Mouse (Mus musculus) naive thymus-derived CD4-positive, alpha-beta T cell, adult 2 months (primary cell): ENCODE data around the gene Sema4b.

Experiments
- DNase-seq: peaks from one replicate; pipeline ENCODE4 v3.0.0-alpha.2; 2011; ENCODE audit warnings: low read depth

Gene Sema4b

DNA sequence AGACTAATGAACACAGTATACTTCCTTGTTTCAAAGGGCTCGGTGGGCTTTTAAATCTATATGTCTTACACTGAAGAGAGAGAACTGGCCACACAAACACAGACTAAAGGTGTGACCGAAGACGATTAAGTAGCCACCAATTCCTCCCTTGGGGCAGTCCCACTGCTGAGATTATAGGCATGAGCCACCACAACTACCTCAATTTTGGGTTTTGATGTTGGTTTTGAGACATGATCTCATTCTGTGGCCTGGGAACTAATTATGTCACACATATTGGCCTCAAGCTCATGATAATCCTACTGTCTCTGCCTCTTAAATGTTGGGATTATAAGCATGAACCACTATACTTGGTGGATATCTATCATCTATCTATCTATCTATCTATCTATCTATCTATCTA lies 9.2 kb upstream of the Sema4b start:
- no peak for DNase-seq

DNA sequence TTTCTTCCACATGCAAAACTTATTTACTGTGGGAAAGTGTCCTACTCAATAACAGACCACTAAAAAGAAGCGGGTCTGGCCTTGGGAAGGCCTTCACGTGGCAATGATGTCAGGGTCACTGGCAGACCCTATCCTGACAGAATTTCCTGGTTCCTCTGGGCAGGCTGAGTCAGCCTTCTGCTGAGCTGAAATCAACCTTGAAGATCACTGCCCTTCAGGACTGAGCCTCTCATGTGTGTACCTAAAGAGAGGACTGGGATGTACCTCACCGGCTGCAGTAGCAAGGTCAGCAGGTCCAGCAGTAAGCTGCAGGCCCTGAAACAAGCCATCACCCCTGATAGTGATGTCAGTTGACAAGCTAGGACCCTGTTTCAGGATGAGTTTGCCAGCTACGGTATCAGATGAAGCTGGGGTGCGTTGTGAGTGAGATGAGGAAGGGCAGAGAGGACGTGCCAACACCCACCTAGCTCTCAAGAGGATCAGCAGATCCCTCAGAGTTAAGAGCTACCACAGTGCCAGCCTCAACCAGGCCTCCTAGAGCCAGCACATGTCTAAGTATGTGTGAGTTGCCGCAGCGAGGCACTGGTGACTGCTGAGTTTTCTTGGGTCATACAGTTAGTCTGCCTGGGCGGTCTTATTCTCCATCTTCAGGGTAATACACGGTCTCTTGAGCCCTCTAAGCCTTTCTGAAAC lies 8.5 kb upstream of the Sema4b start:
- no peak for DNase-seq

DNA sequence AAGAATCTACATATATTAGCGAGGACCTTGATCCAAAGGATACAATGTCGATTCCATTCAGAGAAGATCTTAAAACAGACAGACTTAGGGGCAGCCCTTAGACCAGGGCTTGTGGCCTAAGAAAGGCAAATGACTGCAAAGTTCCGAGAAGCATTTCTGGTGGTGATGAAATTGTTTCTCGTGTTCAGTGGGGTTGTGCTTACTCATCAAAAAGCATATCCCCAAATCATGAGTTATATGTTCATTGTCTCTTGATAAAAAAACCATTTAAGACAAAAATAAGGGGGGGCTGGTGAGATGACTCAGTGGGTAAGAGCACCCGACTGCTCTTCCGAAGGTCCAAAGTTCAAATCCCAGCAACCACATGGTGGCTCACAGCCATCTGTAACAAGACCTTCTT lies 7.3 kb upstream of the Sema4b start:
- no peak for DNase-seq

DNA sequence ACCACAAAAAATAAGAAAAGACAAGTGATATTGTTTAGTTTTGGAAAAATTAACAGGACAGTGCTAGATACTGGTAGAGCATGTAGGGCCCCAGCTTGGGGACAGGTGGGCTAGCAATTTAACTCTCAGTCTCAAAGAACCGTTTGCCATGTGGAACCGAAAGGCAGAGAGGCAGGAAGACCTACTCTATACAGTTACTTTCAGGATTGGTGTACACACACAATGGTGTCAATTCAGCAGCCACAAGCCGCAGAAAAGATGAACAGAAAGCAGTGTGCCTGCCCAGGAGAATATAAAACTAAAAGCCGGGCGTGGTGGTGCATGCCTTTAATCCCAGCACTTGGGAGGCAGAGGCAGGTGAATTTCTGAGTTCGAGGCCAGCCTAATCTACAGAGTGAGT lies 6.9 kb upstream of the Sema4b start:
- DNase-seq: no peak

DNA sequence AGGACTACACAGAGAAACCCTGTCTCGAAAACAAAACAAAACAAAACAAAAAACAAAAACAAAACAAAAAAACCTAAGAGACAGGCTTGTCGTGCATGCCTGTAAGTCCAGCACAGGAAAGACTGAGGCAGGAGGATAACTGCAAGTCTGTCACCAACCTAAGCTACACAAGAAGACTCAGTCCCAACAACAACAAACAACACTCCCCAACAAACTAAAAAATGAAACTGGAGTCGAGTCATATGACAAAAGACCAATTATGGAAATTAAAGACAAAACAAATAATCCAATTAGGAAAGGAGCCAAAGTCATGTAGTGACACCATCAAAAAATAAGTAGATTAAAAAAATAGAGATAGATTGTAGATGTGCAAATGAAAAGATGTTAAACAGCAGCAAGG lies 6.4 kb upstream of the Sema4b start:
- DNase-seq: no peak

DNA sequence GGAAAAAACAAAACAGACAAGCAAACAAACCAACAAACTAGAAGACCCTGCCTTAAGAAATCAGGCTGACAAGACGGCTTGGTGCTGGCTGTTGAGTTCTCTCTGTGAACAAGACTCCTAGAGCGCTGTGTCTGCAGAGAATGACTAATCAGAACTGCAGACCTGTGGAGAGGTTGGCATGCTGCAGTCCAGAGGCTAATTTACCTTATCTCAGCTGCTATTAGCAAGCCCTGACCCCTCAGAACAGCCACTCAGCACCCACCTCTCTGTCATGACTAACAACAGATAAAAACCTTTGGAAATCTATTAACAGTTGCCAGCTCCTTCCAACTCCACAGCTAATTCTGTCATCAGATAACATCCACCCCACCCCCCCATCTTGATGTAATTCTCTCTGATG lies 5.6 kb upstream of the Sema4b start:
- DNase-seq: no peak

DNA sequence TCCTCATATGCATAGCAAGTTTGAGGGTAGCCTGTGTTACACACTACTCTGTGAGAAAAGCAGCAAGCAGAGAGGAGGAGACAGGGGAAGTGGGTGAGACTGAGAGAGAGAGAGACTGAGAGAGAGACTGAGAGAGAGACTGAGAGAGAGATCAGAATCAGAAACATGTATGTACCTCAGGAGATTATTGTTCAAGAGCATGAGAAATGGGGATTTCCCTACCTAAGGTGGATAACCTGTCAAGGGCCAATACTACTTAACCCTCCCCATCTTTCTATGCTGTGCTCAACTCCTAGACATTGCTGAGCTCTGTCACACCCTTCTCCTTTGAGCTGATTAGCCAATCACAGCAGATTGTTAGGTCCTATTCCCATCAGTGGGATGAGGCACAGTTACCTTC lies 4.5 kb upstream of the Sema4b start:
- peak; percentile 65 for DNase-seq

DNA sequence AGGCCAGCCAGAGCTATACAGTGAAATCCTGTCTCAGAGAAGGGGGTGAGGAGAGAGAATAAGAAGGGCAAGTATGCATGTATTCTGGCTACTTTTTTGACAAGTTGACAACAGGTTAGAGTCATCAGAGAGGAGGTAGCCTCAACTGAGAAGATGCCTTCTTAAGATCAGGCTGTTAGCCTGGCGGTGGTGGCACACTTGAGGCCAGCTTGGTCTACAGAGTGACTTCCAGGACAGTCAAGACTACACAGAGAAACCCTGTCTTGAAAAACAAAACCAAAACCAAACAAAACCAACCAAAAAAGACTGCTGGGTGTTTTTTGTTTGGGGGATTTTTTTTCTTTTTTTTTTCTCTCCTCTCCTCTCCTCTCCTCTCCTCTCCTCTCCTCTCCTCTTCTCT lies 3.2 kb upstream of the Sema4b start:
- peak; percentile 46 for DNase-seq

DNA sequence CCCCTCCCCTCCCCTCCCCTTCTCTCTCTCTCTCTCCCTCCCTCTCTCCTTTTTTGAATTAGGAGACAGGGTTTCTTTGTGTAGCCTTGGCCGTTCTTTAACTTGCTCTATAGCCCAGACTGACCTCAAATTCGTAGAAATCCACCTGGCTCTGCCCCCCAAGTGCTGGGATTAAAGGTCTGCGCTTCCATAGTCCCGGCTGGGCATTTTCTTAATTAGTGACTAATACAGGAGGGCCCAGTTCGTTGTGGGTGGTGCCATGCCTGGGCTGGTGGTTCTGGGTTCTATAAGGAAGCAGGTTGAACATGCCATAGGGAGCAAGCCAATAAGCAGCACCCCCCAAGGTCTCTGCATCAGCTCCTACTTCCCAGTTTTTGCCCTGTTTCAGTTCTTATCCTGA lies 2.7 kb upstream of the Sema4b start:
- DNase-seq: no peak

DNA sequence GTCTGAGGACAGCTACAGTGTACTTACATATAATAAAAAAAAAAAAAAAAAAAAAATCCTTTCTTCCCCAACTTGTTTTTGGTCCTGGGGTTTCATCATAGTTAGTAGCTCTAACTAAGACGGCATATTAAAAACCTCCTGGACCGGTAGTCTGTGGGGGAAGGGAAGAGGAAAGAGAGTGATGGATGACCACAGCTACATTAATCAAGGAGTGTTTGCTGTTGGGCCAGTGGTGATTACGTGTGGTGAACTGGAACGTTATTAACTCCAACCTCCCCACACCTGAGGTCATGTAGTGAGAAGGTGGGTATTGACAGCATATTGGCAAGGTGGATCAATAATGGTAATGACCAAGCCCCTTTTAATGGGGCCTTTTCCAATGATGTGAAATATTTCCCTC lies 2.1 kb upstream of the Sema4b start:
- no peak for DNase-seq

DNA sequence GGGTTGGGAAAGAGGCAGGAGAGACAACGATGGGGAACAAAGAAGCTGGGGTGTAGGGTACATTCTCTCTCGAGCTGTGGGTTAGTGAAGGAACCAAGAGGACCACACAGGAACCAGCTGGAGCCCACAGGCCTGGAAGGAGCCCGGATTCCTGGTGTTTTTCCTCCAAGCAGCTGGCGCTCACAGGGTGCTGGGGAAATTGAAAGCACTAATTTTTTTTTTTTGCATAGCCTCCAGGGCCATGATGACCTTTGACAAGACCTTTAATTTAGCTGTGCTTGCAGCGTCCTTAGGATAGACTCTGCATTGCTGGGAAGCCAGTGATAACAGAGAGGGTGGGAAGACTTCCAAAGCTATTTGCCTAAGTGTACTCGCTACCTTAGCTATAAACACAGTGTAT lies 1.7 kb upstream of the Sema4b start:
- no peak for DNase-seq

DNA sequence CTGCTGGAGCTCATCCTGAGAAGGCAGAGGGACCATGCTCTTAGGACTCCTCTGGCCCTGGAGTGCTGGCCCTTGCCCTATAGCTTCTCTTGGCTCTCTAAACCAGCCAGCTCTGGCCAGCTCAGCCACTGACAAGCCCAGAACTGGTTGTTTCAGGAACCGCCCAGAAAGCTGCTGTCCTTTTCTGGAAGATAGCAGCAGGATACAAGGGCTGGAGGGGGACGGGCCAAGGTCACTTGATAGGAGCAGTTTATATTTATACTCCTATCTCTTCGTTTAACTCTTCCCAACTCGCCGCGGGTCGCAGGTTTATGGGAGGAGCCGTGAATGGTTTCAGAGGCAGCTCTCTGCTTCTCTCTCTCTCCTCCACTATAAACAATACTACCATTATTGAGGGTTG lies 620 bp upstream of the Sema4b start:
- DNase-seq: peak; percentile 4

DNA sequence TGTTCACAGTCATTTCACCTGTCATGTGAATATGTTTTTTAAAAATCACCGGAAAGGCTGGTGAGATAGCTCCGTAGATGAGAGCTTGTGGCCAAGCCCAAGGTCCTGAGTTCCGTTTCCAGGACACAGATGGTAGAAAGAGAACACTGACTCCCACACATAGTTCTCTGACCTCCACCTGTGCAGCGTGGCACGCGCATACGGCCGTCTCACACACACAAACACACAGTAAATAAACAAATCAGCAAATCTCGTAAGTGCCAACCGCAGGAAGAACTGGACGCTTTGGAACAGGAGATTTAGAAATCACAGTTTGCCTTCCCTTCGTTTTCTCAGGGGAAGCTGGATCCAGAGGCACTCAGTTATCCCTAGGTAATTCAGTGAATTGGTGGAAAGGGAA lies 860 bp downstream of the Sema4b start:
- no peak for DNase-seq

DNA sequence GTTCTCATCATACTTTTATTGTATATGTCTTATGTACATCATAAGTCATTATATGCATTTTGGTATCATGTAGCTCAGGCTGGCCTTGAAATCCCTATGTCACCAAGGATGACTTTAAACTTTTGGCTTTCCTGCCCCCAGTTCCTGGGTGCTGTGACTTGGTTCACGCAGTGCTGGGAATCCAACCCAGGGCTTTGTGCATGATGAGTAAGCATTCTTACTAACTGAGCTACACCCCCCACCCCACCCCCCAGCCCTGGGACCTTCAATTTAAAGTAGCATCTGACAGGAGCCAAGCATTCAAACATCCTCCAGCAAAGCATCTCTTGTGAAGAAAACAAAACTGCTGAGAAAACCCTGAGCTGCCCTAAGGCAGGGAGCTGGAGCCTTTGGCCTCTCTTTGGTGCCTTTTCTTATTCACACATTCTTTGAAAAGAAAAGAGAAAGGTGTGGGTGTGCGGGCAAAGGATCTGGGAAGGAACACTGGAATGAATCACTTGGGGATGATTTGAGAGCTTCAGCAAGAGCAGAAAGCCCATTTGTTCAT lies 2.0 kb downstream of the Sema4b start:
- DNase-seq: no peak

DNA sequence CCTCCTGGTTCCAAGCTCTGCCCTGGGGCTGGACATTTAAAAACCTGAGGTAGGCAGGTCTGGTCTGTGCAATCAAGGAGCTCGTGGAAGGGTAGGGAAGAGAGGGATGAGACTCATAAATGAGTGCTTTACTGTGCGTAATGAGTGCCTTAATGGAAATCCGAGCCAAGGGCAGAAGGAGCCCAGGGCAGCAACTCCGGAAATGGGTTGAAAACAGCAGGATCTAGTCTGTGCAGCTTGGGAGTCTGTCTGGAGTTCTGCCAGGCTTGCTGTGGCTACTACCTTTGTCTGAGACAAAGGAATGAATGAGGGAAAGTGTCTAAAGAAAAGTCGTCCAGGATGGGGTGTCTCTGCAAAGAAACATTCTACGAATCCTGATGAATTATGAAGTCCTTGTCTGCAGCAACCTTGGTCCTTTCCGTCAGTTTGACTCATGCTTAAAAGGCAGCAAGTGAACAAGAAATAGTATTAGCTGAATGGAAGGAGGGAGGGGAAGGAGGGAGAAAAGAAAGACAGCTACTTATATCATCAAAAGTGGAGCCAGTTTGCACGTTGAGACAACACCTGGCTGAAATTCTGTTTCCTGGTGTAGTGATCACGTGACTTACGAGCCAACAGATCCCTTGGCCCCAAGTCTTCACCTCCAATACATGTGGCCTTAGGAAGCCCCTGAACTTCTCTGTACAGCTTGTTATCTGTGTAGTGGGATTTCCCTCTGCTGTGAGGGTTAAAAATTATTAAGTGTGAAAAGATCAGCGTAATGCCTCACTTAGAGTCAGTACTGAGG lies 2.7 kb downstream of the Sema4b start:
- no peak for DNase-seq

DNA sequence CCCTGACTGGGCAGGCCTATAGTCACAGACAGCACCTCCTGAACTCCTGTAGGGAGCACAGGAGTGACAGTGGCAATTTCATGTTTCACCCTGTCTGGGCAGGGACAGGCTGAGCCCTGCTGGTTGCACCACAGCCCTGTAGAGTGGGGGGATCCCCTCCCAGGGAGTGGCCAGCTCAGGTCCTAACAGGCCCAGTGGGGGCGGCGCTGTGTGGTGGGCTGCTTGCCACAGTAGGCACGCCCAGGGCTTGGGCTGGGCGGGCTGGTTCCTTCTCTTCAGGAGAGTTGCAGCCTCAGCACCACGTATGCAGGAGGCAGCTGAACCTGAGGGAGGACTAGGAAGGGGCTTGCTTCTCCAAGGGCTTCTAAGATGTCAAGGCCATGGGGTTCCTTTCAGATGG lies 4.8 kb downstream of the Sema4b start:
- DNase-seq: no peak

DNA sequence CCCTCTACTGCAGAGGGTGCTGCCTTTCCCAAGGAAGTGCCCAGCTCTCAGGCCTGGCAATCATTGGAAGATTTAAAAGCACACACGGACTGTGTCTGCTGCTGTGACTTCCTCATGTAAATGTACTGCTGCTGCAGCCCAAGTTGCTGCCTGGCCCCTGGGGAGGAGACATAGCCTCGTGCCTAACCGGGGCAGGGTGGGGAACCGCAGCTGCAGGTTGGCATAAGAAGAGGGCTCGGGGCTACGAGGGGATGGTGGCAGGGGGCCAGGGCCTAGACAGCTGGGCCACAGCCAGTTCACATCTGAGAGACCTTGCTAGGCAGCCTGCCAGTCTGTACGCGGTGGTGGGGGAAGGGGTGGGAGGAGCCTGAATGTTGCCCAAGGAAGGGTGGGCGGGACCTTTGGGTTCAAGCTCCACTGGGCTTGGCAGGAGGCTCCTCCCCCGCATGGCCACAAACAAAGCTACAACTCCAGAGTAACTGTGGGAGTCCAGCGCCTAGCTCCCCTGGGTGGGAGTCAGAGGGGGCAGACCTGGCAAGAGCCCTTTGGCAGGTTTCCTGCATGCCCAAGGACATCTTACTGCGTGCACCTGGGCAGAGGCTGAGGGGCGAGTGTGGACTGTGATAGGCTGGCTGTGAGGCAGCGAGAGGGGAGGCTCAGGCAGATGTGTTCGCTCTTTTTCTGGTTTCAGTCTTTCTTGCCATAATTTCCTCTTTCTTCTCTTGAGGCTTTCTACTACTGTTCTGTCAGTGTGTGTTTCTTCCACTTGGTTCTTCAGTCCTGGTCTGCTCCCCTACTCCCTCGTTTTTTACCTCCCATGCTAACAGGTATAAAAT lies 5.8 kb downstream of the Sema4b start:
- peak; percentile 85 for DNase-seq

DNA sequence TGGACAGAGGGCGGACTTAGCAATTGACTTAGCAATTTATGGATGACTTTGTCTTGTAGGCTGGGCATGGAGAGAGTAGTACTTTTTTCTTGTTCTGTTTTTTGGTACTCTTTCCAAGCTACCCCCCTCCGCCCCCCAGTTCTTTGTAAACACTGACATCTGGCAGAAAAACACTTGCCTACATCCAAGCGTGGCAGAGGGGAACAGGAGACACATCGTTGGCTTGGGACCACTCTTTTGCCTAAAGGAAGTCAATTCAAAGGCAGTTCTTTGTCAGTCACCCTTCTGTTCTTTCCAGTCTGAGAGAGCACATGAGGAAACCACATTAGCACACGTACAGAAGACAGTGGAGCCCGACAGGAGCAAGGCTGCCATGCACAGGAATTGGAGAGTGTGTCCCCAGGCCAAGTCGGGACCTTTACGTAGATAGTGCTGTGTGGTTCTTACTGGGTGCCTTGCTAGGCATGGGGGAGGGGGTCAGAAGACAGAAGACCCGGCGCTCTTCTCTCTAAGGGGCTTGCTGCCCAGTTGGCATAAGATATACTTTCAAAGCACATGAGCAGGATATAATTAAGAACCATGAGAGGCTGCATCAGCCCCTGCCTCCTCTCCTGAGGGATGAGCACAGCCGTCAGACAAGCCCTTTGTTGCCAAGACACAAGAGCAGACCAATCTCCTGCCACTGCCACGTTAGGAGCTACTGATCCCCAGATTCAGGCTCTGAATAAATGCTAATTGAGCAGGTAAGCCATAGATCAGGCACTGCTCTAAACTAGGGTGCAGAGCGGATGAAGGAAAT lies 7.5 kb downstream of the Sema4b start:
- DNase-seq: no peak

DNA sequence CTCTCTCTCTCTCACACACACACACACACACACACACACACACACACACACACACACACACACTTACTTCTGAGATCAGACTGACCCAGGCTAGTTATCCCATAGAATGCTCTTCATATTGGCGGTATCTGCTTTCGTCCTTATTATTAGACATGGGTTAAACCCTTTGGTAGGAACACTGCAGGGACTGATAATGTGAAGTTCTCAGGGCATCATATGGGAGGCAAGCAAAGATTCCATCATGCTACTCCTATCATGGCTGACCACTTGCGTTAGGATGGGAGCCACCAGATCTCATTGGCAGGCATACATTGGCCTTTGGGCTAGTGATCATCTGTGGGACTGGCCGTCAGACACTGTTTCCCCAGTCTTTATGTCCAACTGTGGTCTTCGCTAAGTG lies 8.5 kb downstream of the Sema4b start:
- no peak for DNase-seq

DNA sequence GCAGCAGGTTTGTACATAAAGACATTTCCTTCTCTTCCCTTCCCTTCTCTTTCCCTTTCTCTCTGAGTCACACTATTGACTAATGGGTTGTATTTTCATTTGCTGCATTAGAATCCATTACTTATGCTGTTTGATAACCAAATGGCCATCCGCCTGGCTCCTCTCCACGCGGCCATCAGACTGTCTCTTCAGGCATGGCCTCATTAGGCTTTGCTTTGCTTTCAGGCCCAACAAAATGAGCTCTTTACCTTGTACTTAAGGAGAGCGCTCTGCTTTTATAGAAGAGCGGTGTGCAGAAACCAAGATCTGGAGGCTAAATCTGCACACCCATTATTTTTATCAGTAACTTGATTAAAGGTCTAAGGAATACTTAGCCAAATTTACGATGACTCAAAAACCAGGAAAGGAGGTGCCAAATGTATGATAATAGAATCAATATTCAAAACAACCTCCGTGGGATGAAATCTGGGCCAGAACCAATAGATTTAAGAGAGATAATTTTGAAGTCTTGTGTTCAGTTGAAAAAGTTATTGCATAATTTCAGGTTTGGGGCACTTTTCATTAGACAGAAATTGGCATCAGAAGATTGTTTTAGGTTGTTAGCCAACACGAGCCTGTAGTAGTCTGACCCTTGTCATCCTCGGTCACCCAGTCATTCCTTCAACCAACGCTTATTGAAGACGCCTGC lies 9.1 kb downstream of the Sema4b start:
- DNase-seq: no peak

DNA sequence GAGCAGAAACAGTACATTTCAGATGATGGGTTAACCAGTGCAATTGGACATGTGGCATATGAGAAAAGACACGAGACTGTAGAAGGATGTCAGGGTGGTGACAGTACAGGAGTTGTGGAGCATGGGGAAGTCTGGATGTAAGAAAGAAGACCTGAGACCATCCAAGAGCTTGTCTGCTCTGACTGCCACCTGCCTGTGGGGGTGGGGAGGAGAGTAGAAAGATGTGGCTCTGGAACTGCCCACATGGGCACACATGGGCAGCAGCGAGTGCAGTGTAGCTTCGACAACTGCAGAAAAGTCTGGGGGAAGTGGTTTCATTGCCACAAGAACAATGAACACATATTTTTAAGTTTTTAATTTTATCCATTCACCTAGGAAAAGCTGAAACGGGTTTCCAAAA lies 10.7 kb downstream of the Sema4b start:
- DNase-seq: peak; percentile 51
